Mouse (Mus musculus) C2C12 (cell line): ENCODE results near the gene Auts2.

Experiments used
- CTCF ChIP-seq: IDR thresholded peaks from one replicate; pipeline ENCODE4 v1.5.1; 2011; ENCODE audit not compliant: control insufficient read depth, insufficient read depth, insufficient read length
- USF1 ChIP-seq: IDR thresholded peaks from one replicate; pipeline ENCODE4 v1.6.1; 2011; ENCODE audit warnings: low read depth, mild to moderate bottlenecking, control low read depth, moderate library complexity

- TF ChIP-seq CTCF (no peak), USF1 (no peak)
These were observed 1085.1 kb downstream of the Auts2 start for GRCm38 (mm10) chr5:131457999-131458398.
